ENCODE assay signal across 8 mouse cellular contexts in the genomic region with DNA sequence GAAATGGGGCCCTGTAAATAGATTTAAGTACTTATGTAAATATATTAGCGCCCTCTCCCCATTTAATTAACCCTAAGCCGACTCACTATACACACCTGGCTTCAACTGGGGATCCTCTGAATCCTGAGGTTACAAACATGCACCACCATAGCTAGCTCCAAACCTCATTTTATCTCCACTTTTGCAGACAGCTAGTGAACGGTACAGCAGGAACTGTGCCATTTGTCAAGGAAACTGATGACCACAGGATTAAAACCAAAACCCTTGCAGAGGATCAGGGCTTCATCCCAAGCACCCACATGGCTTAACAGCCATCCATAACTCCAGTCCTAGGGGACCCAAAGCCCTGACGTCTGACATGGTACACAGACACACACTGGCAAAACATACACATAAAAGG. TPM values are rescaled to one million over a fixed set of nuclear protein-coding genes. Genes with fewer than 3 reads are reported as not detected.
DNase-seq lines count a peak whose midpoint lies in the region; ATAC-seq and TF ChIP-seq lines count a peak whose summit lies in the region.

No protein-coding gene starts in this region.

- no peaks in the 10 kb centered on the region for H3K9me3 ChIP-seq in kidney, postnatal 0 days (replicated peaks; ENCODE audit: low read length)
- no peaks in the 10 kb centered on the region for H3K9me3 ChIP-seq in embryonic facial prominence, embryonic 12.5 days
- no peaks in the 10 kb centered on the region for H3K9me3 ChIP-seq in intestine, embryonic 15.5 days

- H3K4me3 ChIP-seq in kidney, postnatal 0 days (replicated peaks; ENCODE audit: low read depth, low read length) = peak overlapping the region; percentile 59
- H3K4me3 ChIP-seq in kidney, adult 2 months (ENCODE audit: insufficient read depth, low read depth, low read length) = no peak overlapping the region
- H3K4me3 ChIP-seq in embryonic facial prominence, embryonic 12.5 days = peak overlapping the region; percentile 55
- peak overlapping the region; percentile 61 for H3K4me3 ChIP-seq in intestine, embryonic 15.5 days (replicated peaks)
- peak overlapping the region; percentile 23 for H3K4me3 ChIP-seq in myocyte

- no peak for ATAC-seq in kidney, postnatal 0 days (replicated peaks; ENCODE audit: low FRiP score, low read depth)
- no peak for ATAC-seq in embryonic facial prominence, embryonic 12.5 days (ENCODE audit: insufficient number of reproducible peaks, insufficient read depth, low FRiP score, low TSS enrichment)
- ATAC-seq in intestine, embryonic 15.5 days = no peak

- no peak for TF ChIP-seq CTCF in kidney, postnatal 0 days (IDR thresholded peaks at IDR 0.05; ENCODE audit: low read depth)
- TF ChIP-seq CTCF in kidney, adult 2 months (conservative IDR thresholded peaks at IDR 0.05; ENCODE audit: insufficient read depth, insufficient read length, low read depth, low read length) = no peak

- DNase-seq in kidney, postnatal 0 days (ENCODE audit: low spot score) = no peak
- no peak for DNase-seq in kidney, adult 2 months
- DNase-seq in ovary, postnatal 14 days (ENCODE audit: low spot score) = no peak
- DNase-seq in kidney, adult 11 months = no peak
- no peak for DNase-seq in T-cell, adult 2 months (ENCODE audit: low spot score)

- peak overlapping the region; percentile 88 for H3K27ac ChIP-seq in kidney, postnatal 0 days
- no peak overlapping the region for H3K27ac ChIP-seq in kidney, adult 2 months (ENCODE audit: insufficient read depth, low read depth, low read length)
- H3K27ac ChIP-seq in embryonic facial prominence, embryonic 12.5 days = 0 out of 2 replicates have a peak overlapping the region, but pooled peaks have one; percentile 90
- peak overlapping the region; percentile 94 for H3K27ac ChIP-seq in intestine, embryonic 15.5 days

- 8% methylated on average over 4 of the region's 4 CpGs for WGBS in kidney, postnatal 0 days
- 20% methylated on average over 4 of the region's 4 CpGs for WGBS in kidney, adult 2 months
- 30% methylated on average over 4 of the region's 4 CpGs for WGBS in embryonic facial prominence, embryonic 12.5 days
- 15% methylated on average over 4 of the region's 4 CpGs for WGBS in intestine, embryonic 15.5 days

- peaks cover 12% of the 10 kb centered on the region for H3K4me1 ChIP-seq in kidney, postnatal 0 days (replicated peaks; ENCODE audit: insufficient read depth, low read length)
- peaks cover 6% of the 10 kb centered on the region; the same call in 1 of the 2 replicates for H3K4me1 ChIP-seq in kidney, adult 2 months (ENCODE audit: control insufficient read depth, insufficient read depth, low read length)
- peaks cover 10% of the 10 kb centered on the region; the same call in 1 of the 2 replicates for H3K4me1 ChIP-seq in embryonic facial prominence, embryonic 12.5 days
- peaks cover 21% of the 10 kb centered on the region for H3K4me1 ChIP-seq in intestine, embryonic 15.5 days (replicated peaks)

- no peaks in the 10 kb centered on the region for H3K36me3 ChIP-seq in kidney, postnatal 0 days (ENCODE audit: insufficient read depth, low read length)
- no peaks in the 10 kb centered on the region for H3K36me3 ChIP-seq in kidney, adult 2 months (ENCODE audit: control insufficient read depth, insufficient read depth, low read length)
- peaks cover 16% of the 10 kb centered on the region for H3K36me3 ChIP-seq in embryonic facial prominence, embryonic 12.5 days
- peaks cover 11% of the 10 kb centered on the region for H3K36me3 ChIP-seq in intestine, embryonic 15.5 days
- no peaks in the 10 kb centered on the region for H3K36me3 ChIP-seq in myocyte (ENCODE audit: control insufficient read depth, insufficient read depth)

- no peak for TF ChIP-seq POLR2A in kidney, adult 2 months (IDR thresholded peaks at IDR 0.05; ENCODE audit: low read depth, low read length)
- TF ChIP-seq POLR2A in myocyte (IDR thresholded peaks at IDR 0.05; ENCODE audit: insufficient read length, low read depth) = no peak

- no peaks in the 10 kb centered on the region for H3K79me2 ChIP-seq in myocyte (ENCODE audit: control insufficient read depth, insufficient read depth)

- H3K4me2 ChIP-seq in kidney, postnatal 0 days (ENCODE audit: low read length) = peak overlapping the region; percentile 92
- H3K4me2 ChIP-seq in embryonic facial prominence, embryonic 12.5 days (replicated peaks) = peak overlapping the region; percentile 80
- H3K4me2 ChIP-seq in intestine, embryonic 15.5 days (replicated peaks) = peak overlapping the region; percentile 96
- peak overlapping the region; percentile 92 for H3K4me2 ChIP-seq in myocyte (ENCODE audit: low read depth)

- no peaks in the 10 kb centered on the region for H3K27me3 ChIP-seq in kidney, postnatal 0 days (ENCODE audit: insufficient read depth, low read length)
- no peaks in the 10 kb centered on the region for H3K27me3 ChIP-seq in kidney, adult 2 months (replicated peaks; ENCODE audit: control insufficient read depth, insufficient read depth, low read length)
- no peaks in the 10 kb centered on the region for H3K27me3 ChIP-seq in embryonic facial prominence, embryonic 12.5 days
- no peaks in the 10 kb centered on the region for H3K27me3 ChIP-seq in intestine, embryonic 15.5 days (replicated peaks)
- no peaks in the 10 kb centered on the region for H3K27me3 ChIP-seq in myocyte (ENCODE audit: control insufficient read depth, insufficient read depth, insufficient read length)

- peak overlapping the region; percentile 69 for H3K9ac ChIP-seq in kidney, postnatal 0 days (ENCODE audit: low read depth, low read length)
- peak overlapping the region; percentile 70 for H3K9ac ChIP-seq in embryonic facial prominence, embryonic 12.5 days
- H3K9ac ChIP-seq in intestine, embryonic 15.5 days = peak overlapping the region; percentile 75

- H3ac ChIP-seq in myocyte (ENCODE audit: control insufficient read depth, insufficient read length) = peak overlapping the region; percentile 42

TF ChIP-seq in myocyte, 11 proteins besides CTCF, POLR2A, EP300 and RAD21:
- TF ChIP-seq MYOD1 (IDR thresholded peaks at IDR 0.05; ENCODE audit: control insufficient read depth in 1 of 3, insufficient read length in 2 of 3, low read depth in 2 of 3) = no peak
- no peak for TF ChIP-seq MYOG (IDR thresholded peaks at IDR 0.05; ENCODE audit: control insufficient read depth in 1 of 3, insufficient read depth in 1 of 3, insufficient read length in 2 of 3, low read depth in 2 of 3)
- no peak for TF ChIP-seq MAX (IDR thresholded peaks at IDR 0.05; ENCODE audit: low read depth)
- no peak for TF ChIP-seq E2F4 (IDR thresholded peaks at IDR 0.05; ENCODE audit: insufficient read depth)
- no peak for TF ChIP-seq POLR2AphosphoS2 (IDR thresholded peaks at IDR 0.05; ENCODE audit: insufficient read length, low read depth)
- no peak for TF ChIP-seq TCF3 (IDR thresholded peaks at IDR 0.05; ENCODE audit: insufficient read length, low read depth)

RNA-seq across cellular contexts. Expression of a gene that starts 5.5 kb away (rescaled TPM):
- 146 and 157 TPM in 2 replicates for polyA plus RNA-seq in kidney, postnatal 0 days (2015; fragmentation: Nextera tagmentation; extraction: Ambion mirVana)
- 68.9 and 70.5 TPM in 2 replicates for polyA plus RNA-seq in kidney, adult 2 months (2012; rRNA removed)
- 196 and 203 TPM in 2 replicates for polyA plus RNA-seq in embryonic facial prominence, embryonic 12.5 days (2016; fragmentation: Nextera tagmentation; extraction: Ambion mirVana)
- polyA plus RNA-seq in intestine, embryonic 15.5 days (2015; fragmentation: Nextera tagmentation; extraction: Ambion mirVana) = 216 and 219 TPM in 2 replicates
- 76.9 TPM for polyA plus RNA-seq in myocyte (2012; fragmentation: generic; extraction: Trizol)

RNA-seq across cellular contexts. Expression of a gene that starts 10.9 kb away (rescaled TPM):
- polyA plus RNA-seq in kidney, postnatal 0 days (2015; fragmentation: Nextera tagmentation; extraction: Ambion mirVana) = 46.2 and 49.3 TPM in 2 replicates
- 48.4 and 85.5 TPM in 2 replicates for polyA plus RNA-seq in kidney, adult 2 months (2012; rRNA removed)
- 82.9 and 89.3 TPM in 2 replicates for polyA plus RNA-seq in embryonic facial prominence, embryonic 12.5 days (2016; fragmentation: Nextera tagmentation; extraction: Ambion mirVana)
- 41.0 and 44.5 TPM in 2 replicates for polyA plus RNA-seq in intestine, embryonic 15.5 days (2015; fragmentation: Nextera tagmentation; extraction: Ambion mirVana)
- 34.9 TPM for polyA plus RNA-seq in myocyte (2012; fragmentation: generic; extraction: Trizol)

RNA-seq across cellular contexts. Expression of a gene that starts 18.8 kb away (rescaled TPM):
- 207 and 215 TPM in 2 replicates for polyA plus RNA-seq in kidney, postnatal 0 days (2015; fragmentation: Nextera tagmentation; extraction: Ambion mirVana)
- 153 and 156 TPM in 2 replicates for polyA plus RNA-seq in kidney, adult 2 months (2012; rRNA removed)
- polyA plus RNA-seq in embryonic facial prominence, embryonic 12.5 days (2016; fragmentation: Nextera tagmentation; extraction: Ambion mirVana) = 80.1 and 80.4 TPM in 2 replicates
- 205 and 233 TPM in 2 replicates for polyA plus RNA-seq in intestine, embryonic 15.5 days (2015; fragmentation: Nextera tagmentation; extraction: Ambion mirVana)
- polyA plus RNA-seq in myocyte (2012; fragmentation: generic; extraction: Trizol) = 17.2 TPM

RNA-seq across cellular contexts. Expression of a gene that starts 22.1 kb away (rescaled TPM):
- polyA plus RNA-seq in kidney, postnatal 0 days (2015; fragmentation: Nextera tagmentation; extraction: Ambion mirVana) = 16.7 and 20.5 TPM in 2 replicates
- 24.1 and 38.4 TPM in 2 replicates for polyA plus RNA-seq in kidney, adult 2 months (2012; rRNA removed)
- polyA plus RNA-seq in embryonic facial prominence, embryonic 12.5 days (2016; fragmentation: Nextera tagmentation; extraction: Ambion mirVana) = 34.0 and 39.7 TPM in 2 replicates
- 13.8 and 16.0 TPM in 2 replicates for polyA plus RNA-seq in intestine, embryonic 15.5 days (2015; fragmentation: Nextera tagmentation; extraction: Ambion mirVana)
- 2.2 TPM for polyA plus RNA-seq in myocyte (2012; fragmentation: generic; extraction: Trizol)

RNA-seq across cellular contexts. Expression of a gene that starts 22.1 kb away (rescaled TPM):
- polyA plus RNA-seq in kidney, postnatal 0 days (2015; fragmentation: Nextera tagmentation; extraction: Ambion mirVana) = 22.3 and 25.1 TPM in 2 replicates
- polyA plus RNA-seq in kidney, adult 2 months (2012; rRNA removed) = 7.9 and 9.6 TPM in 2 replicates
- 63.2 and 63.3 TPM in 2 replicates for polyA plus RNA-seq in embryonic facial prominence, embryonic 12.5 days (2016; fragmentation: Nextera tagmentation; extraction: Ambion mirVana)
- 24.7 and 27.5 TPM in 2 replicates for polyA plus RNA-seq in intestine, embryonic 15.5 days (2015; fragmentation: Nextera tagmentation; extraction: Ambion mirVana)
- polyA plus RNA-seq in myocyte (2012; fragmentation: generic; extraction: Trizol) = 11.4 TPM
